Mouse (Mus musculus): ENCODE data around the gene Hspb7. TPM values are rescaled to one million over a fixed set of nuclear protein-coding genes. Genes with fewer than 3 reads are reported as not detected.
A peak's percentile ranks its signal among the peaks of the same experiment; 100 is the strongest.

Hspb7 gene
- polyA plus RNA-seq, 1 experiment from 2014 or later = 0.04 TPM

- 55% methylated on average over 12 of the region's 12 CpGs for WGBS (ENCODE audit: insufficient replicate concordance)
- ATAC-seq = no peak
- Histone ChIP-seq H3K4me1 (0 out of 2 replicates have a peak, but pooled peaks cover 2% of the 10 kb centered on the region), H3K4me2 (no peak within 1 kb of the TSS), H3K9ac (no peak within 1 kb of the TSS), H3K4me3 (no peak within 1 kb of the TSS), H3K36me3 (no peaks in the 10 kb centered on the region), H3K9me3 (replicated peaks) (no peaks in the 10 kb centered on the region), H3K27me3 (replicated peaks) (peaks cover 53% of the 10 kb centered on the region), H3K27ac (no peak within 1 kb of the TSS)
Measured at GRCm38 (mm10) chr4:141398545-141398944, 22.0 kb upstream of the Hspb7 start, which contains the start of gene Clcnka. TSS of gene Clcnka (minus strand) at chr4:141398724.

GRCm38 (mm10) chr4:141400171-141400570 lies 20.4 kb upstream of the Hspb7 start:
- Histone ChIP-seq H3K27ac (no peak overlapping the region), H3K9me3 (replicated peaks) (no peaks in the 10 kb centered on the region), H3K4me1 (peaks cover 3% of the 10 kb centered on the region; the same call in 1 of the 2 replicates), H3K27me3 (replicated peaks) (peaks cover 53% of the 10 kb centered on the region), H3K9ac (no peak overlapping the region), H3K4me3 (no peak overlapping the region), H3K36me3 (no peaks in the 10 kb centered on the region), H3K4me2 (no peak overlapping the region)
- no peak for ATAC-seq
- WGBS (ENCODE audit: insufficient replicate concordance) = 70% methylated on average over 15 of the region's 15 CpGs

DNA sequence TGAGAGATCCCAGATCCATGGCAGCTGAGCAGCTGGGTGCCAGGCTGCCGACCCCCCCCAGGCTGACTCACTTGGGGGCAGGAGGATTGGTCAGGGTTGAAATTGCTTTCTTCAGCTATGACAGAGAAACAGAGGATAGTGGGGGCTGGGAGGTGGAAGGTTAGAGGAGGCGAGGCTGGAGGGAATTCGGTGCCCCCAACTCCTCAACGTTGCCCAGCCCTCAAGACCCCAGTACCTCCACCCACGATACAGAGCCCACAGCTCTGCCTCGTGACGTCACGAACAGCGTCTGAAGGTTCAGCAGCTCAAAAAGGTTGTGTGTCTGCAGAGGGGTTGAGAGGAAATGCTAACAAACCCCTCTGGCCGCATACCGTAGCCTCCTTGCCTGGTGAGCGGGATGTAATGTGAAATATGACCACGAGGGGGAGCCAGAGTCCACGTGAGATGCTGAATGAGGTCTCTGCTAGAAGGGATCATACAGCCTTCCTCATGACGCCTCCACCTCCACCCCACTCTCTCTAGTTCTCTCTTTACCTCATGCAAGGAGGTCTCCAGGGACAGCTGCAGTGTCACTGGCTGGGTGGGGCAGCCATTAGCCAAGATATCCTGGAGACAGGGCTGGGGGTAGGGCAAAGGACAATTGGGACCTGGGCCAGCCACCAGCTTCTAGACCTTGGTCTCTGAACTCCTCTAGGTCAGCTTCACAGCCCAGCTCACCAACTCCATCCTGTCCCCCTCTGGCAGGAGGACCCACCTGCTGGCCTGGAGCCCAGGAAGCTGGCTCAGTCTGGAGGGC lies 15.9 kb upstream of the Hspb7 start:
- Histone ChIP-seq H3K9me3 (replicated peaks) (no peaks in the 10 kb centered on the region), H3K4me1 (peaks cover 3% of the 10 kb centered on the region; the same call in 1 of the 2 replicates), H3K4me3 (no peak overlapping the region), H3K36me3 (no peaks in the 10 kb centered on the region), H3K9ac (no peak overlapping the region), H3K4me2 (peak overlapping the region; percentile 27; the same call in 1 of the 2 replicates), H3K27ac (no peak overlapping the region), H3K27me3 (replicated peaks) (peaks cover 48% of the 10 kb centered on the region)
- 12% methylated on average over 15 of the region's 15 CpGs for WGBS (ENCODE audit: insufficient replicate concordance)
- peak; percentile 60; the same call in 1 of the 2 replicates for ATAC-seq

DNA sequence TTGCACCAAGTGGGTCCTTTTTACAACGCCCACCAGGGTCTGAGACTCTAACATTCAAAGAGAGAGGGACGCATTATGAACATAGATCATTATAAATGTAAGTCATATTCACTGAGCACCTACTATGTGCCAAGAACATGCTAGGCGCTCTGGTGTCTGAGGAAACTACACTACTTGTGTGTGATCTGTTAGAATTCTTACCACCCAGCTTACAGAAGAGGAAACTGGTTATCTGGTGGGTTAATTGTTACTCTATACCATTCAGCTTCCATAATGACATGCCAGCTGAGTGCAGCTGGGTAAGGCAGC lies 15.3 kb upstream of the Hspb7 start:
- Histone ChIP-seq H3K4me2 (no peak overlapping the region), H3K9ac (no peak overlapping the region), H3K9me3 (replicated peaks) (no peaks in the 10 kb centered on the region), H3K27ac (no peak overlapping the region), H3K4me1 (peaks cover 3% of the 10 kb centered on the region; the same call in 1 of the 2 replicates), H3K27me3 (replicated peaks) (peaks cover 49% of the 10 kb centered on the region), H3K36me3 (no peaks in the 10 kb centered on the region), H3K4me3 (no peak overlapping the region)
- WGBS (ENCODE audit: insufficient replicate concordance) = 73% methylated on average over 3 of the region's 3 CpGs
- no peak for ATAC-seq

GRCm38 (mm10) chr4:141406516-141407299 lies 13.9 kb upstream of the Hspb7 start:
- WGBS (ENCODE audit: insufficient replicate concordance) = 30% methylated on average over 14 of the region's 14 CpGs
- H3K4me3 ChIP-seq = no peak overlapping the region
- H3K4me1 ChIP-seq = peaks cover 3% of the 10 kb centered on the region; the same call in 1 of the 2 replicates
- H3K9ac ChIP-seq = no peak overlapping the region
- no peak overlapping the region for H3K4me2 ChIP-seq
- H3K27ac ChIP-seq = no peak overlapping the region
- peaks cover 55% of the 10 kb centered on the region for H3K27me3 ChIP-seq (replicated peaks)
- ATAC-seq = no peak
- no peaks in the 10 kb centered on the region for H3K36me3 ChIP-seq
- H3K9me3 ChIP-seq (replicated peaks) = no peaks in the 10 kb centered on the region

DNA sequence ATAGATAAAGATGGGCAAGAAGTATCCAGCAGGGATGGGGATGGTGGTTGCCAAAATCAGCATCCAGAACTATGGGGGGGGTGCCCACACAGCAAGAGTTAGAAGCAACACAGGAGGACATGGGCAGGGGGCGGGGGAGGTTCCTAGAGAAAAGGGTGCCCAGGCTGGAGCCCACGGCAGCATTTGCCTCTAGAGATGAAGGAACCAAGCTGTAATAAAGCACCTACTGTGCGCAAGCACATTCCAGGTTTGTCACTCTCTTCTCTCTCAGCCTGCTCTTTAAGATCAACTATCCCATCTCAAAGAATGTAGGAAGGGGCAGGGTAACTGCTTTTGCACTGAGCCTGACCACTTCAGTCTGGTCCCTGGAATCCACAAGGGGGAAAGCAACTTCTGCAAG lies 12.0 kb upstream of the Hspb7 start:
- Histone ChIP-seq H3K4me2 (no peak overlapping the region), H3K4me1 (peaks cover 3% of the 10 kb centered on the region; the same call in 1 of the 2 replicates), H3K27ac (no peak overlapping the region), H3K9ac (no peak overlapping the region), H3K36me3 (no peaks in the 10 kb centered on the region), H3K4me3 (no peak overlapping the region), H3K27me3 (replicated peaks) (peaks cover 59% of the 10 kb centered on the region), H3K9me3 (replicated peaks) (no peaks in the 10 kb centered on the region)
- no peak for ATAC-seq
- WGBS (ENCODE audit: insufficient replicate concordance) = 59% methylated on average over 3 of the region's 3 CpGs

- H3K4me3 ChIP-seq = no peak overlapping the region
- no peak overlapping the region for H3K27ac ChIP-seq
- no peaks in the 10 kb centered on the region for H3K4me1 ChIP-seq
- H3K9me3 ChIP-seq (replicated peaks) = no peaks in the 10 kb centered on the region
- H3K9ac ChIP-seq = no peak overlapping the region
- H3K4me2 ChIP-seq = no peak overlapping the region
- ATAC-seq = no peak
- H3K36me3 ChIP-seq = no peaks in the 10 kb centered on the region
- 20% methylated on average over 22 of the region's 22 CpGs for WGBS (ENCODE audit: insufficient replicate concordance)
- H3K27me3 ChIP-seq (replicated peaks) = peaks cover 32% of the 10 kb centered on the region
Measured at GRCm38 (mm10) chr4:141411430-141411992, 9.1 kb upstream of the Hspb7 start.

- Histone ChIP-seq H3K36me3 (no peaks in the 10 kb centered on the region), H3K4me3 (no peak within 1 kb of the TSS), H3K27me3 (replicated peaks) (peaks cover 29% of the 10 kb centered on the region), H3K4me1 (peaks cover 12% of the 10 kb centered on the region), H3K4me2 (no peak within 1 kb of the TSS), H3K9me3 (replicated peaks) (no peaks in the 10 kb centered on the region), H3K9ac (no peak within 1 kb of the TSS), H3K27ac (no peak within 1 kb of the TSS)
- WGBS (ENCODE audit: insufficient replicate concordance) = 44% methylated on average over 7 of the region's 7 CpGs
- ATAC-seq = no peak
Measured at GRCm38 (mm10) chr4:141415924-141416323, 4.7 kb upstream of the Hspb7 start, which contains the start of gene Clcnkb. TSS of gene Clcnkb (minus strand) at chr4:141416014.

DNA sequence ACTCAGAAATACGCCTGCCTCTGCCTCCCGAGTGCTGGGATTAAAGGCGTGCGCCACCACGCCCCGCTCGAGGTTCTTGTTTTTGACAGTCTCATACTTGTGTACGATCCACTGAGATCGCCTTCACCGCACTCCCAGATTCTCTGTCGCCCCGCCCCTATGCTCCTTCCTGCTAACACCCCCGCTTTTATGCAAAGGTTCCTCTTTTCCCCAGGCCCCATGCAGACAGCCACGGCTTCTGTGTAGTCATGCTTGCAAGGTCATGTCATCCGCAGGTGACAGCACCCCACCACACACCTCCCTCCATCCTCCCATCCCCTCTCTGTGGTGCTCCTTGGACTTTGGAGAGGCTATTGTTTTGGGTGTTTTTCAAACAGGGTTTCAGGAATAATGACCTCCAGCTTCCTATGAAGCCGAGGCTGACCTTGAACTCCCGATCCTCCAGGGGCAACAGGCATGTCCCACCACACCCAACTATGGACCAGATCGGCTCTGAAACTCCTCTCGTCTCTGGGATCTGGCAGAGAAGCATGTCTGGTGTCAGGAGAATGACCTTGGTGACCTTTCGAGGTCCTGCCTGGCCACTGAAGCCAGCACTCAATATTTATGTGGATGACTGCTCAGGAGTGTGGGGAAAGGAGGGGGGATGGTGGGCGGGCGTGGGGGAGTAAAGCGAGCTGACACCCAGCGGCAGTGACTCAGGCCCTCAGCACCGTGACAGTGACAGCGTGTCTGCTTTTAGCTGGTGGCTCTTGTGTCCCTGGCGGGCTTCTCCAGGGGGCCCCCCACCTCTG lies 984 bp upstream of the Hspb7 start:
- Histone ChIP-seq H3K27ac (no peak overlapping the region), H3K36me3 (no peaks in the 10 kb centered on the region), H3K27me3 (replicated peaks) (peaks cover 53% of the 10 kb centered on the region), H3K9me3 (replicated peaks) (no peaks in the 10 kb centered on the region), H3K4me3 (no peak overlapping the region), H3K9ac (no peak overlapping the region), H3K4me1 (peaks cover 17% of the 10 kb centered on the region), H3K4me2 (no peak overlapping the region)
- 0 out of 2 replicates have a peak, but pooled peaks have one; percentile 8 for ATAC-seq
- 20% methylated on average over 27 of the region's 27 CpGs for WGBS (ENCODE audit: insufficient replicate concordance)

- no peak overlapping the region for H3K4me2 ChIP-seq
- no peaks in the 10 kb centered on the region for H3K9me3 ChIP-seq (replicated peaks)
- no peak overlapping the region for H3K27ac ChIP-seq
- peaks cover 23% of the 10 kb centered on the region for H3K4me1 ChIP-seq
- H3K36me3 ChIP-seq = no peaks in the 10 kb centered on the region
- WGBS (ENCODE audit: insufficient replicate concordance) = 33% methylated on average over 9 of the region's 9 CpGs
- H3K9ac ChIP-seq = no peak overlapping the region
- H3K27me3 ChIP-seq (replicated peaks) = peaks cover 66% of the 10 kb centered on the region
- no peak for ATAC-seq
- no peak overlapping the region for H3K4me3 ChIP-seq
Measured at GRCm38 (mm10) chr4:141420886-141421285, 307 bp downstream of the Hspb7 start.

DNA sequence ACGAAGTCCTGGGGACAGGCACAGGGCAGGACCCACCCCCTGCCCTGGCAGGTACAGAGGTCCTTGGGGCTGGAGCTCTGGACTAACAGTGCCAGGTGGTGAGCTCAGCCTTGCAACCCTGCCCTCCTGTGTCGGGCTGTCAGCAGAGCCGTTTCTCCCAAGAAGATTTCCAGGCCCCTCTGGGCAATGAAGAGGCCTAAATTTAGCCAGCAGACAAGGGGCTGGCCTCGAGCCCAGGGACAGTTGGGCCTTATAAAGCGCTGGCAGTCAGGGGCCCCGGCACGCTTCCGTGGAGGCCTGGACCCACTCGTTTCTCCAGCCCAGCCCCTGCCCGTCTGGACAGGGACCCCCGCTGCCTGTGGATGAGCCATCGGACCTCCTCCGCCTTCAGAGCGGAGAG lies 844 bp downstream of the Hspb7 start:
- H3K4me3 ChIP-seq = no peak overlapping the region
- 58% methylated on average over 14 of the region's 14 CpGs for WGBS (ENCODE audit: insufficient replicate concordance)
- H3K9me3 ChIP-seq (replicated peaks) = no peaks in the 10 kb centered on the region
- H3K27ac ChIP-seq = no peak overlapping the region
- no peak for ATAC-seq
- H3K36me3 ChIP-seq = no peaks in the 10 kb centered on the region
- H3K9ac ChIP-seq = no peak overlapping the region
- H3K4me1 ChIP-seq = peaks cover 26% of the 10 kb centered on the region
- H3K4me2 ChIP-seq = no peak overlapping the region
- H3K27me3 ChIP-seq (replicated peaks) = peaks cover 71% of the 10 kb centered on the region

All from liver, embryonic 12.5 days (tissue).